Mouse (Mus musculus) erythroblast, embryonic 14.5 days (primary cell): ENCODE measurements around the gene Adam12. TPM values are rescaled to one million over a fixed set of nuclear protein-coding genes. Genes with fewer than 3 reads are reported as not detected.

ENCODE experiments used
- H3K27me3 ChIP-seq: 2 replicates; pipeline ENCODE4 v1.6.1; 2012; ENCODE audit warnings: inconsistent platforms; ENCODE audit not compliant: control insufficient read depth
- H3K36me3 ChIP-seq: 2 replicates; pipeline ENCODE4 v1.6.1; 2012; ENCODE audit warnings: mild to moderate bottlenecking, inconsistent platforms; ENCODE audit not compliant: control insufficient read depth
- H3K4me1 ChIP-seq: 2 replicates; pipeline ENCODE4 v1.6.1; 2012; ENCODE audit warnings: inconsistent platforms; ENCODE audit not compliant: control insufficient read depth
- H3K4me3 ChIP-seq: replicated peaks from 2 replicates; pipeline ENCODE3; 2012; ENCODE audit warnings: moderate library complexity, mild to moderate bottlenecking, inconsistent platforms
- H3K9me3 ChIP-seq: 2 replicates; pipeline ENCODE4 v1.6.1; 2012; ENCODE audit warnings: low read length, inconsistent platforms, mixed read lengths; ENCODE audit not compliant: control insufficient read depth
- GATA1 ChIP-seq: IDR thresholded peaks from 2 replicates; pipeline ENCODE4 v1.6.1; 2012; ENCODE audit warnings: low read length, inconsistent platforms, mixed read lengths
- TAL1 ChIP-seq: IDR thresholded peaks from 3 replicates; pipeline ENCODE4 v1.6.1; 2012; ENCODE audit warnings: low read length, inconsistent platforms, mixed read lengths
- polyA plus RNA-seq: library from polyadenylated mRNA; stranded (reverse); fragments of >175 nt; gene quantifications from 2 replicates; pipeline ENCODE4 v1.2.3, GENCODE M21; 2012

Gene Adam12
- polyA plus RNA-seq, 1 experiment = 0.01 TPM

GRCm38 (mm10) chr7:133921291-133921690 is 310.7 kb downstream of the Adam12 start:
- Histone ChIP-seq H3K4me3 (no peak overlapping the region), H3K4me1 (no peaks in the 10 kb centered on the region), H3K9me3 (no peaks in the 10 kb centered on the region), H3K27me3 (no peaks in the 10 kb centered on the region), H3K36me3 (no peaks in the 10 kb centered on the region)
- TF ChIP-seq TAL1 = no peak
- no peak for TF ChIP-seq GATA1

- TF ChIP-seq TAL1 (no peak), GATA1 (no peak)
- Histone ChIP-seq H3K27me3 (no peaks in the 10 kb centered on the region), H3K4me3 (no peak overlapping the region), H3K36me3 (no peaks in the 10 kb centered on the region), H3K4me1 (no peaks in the 10 kb centered on the region), H3K9me3 (no peaks in the 10 kb centered on the region)
These were observed 311.2 kb downstream of the Adam12 start for GRCm38 (mm10) chr7:133920724-133921123.

DNA sequence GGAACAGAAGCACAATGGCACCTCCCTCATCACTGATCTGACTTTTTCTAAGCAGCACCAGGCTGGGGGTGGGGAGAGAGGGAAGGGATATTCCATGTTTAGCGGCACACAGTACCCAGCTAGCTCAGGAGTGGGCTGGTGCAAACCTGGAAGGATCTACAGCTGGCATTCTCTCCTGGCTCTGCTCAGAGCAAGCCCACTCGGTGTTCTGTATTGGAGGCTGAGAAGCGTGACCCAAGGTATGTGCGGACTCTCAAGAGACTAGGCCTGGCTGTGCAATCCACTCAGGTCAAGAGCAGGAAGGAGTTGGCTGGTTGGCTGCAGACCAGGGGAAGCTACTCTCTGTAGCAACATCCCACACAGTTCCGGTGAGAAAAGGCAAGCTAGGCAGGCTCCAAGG is 312.0 kb downstream of the Adam12 start:
- TF ChIP-seq TAL1 (no peak), GATA1 (no peak)
- Histone ChIP-seq H3K4me1 (no peaks in the 10 kb centered on the region), H3K4me3 (no peak overlapping the region), H3K9me3 (no peaks in the 10 kb centered on the region), H3K36me3 (no peaks in the 10 kb centered on the region), H3K27me3 (no peaks in the 10 kb centered on the region)

DNA sequence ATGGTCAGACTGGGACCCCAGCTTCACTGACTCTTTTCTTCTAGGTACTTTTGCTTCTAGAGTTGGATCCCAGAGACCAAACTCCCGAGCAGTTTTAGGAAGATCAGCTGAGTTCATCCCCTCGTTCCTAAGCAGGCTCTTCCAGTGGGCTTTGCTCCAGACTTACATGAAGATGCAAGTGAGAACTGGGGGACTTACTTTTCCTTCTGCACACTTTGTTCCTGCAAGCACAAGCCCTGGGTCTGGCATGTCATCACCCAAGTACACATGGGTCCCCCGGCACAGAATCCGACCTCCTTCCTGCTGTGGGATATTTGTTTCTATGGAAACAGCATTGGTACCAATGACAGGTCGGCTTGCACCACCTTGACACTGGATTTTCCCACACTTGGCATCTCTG is 312.6 kb downstream of the Adam12 start:
- H3K9me3 ChIP-seq = no peaks in the 10 kb centered on the region
- no peaks in the 10 kb centered on the region for H3K4me1 ChIP-seq
- H3K27me3 ChIP-seq = no peaks in the 10 kb centered on the region
- no peak overlapping the region for H3K4me3 ChIP-seq
- no peaks in the 10 kb centered on the region for H3K36me3 ChIP-seq
- TF ChIP-seq TAL1 = no peak
- TF ChIP-seq GATA1 = no peak

DNA sequence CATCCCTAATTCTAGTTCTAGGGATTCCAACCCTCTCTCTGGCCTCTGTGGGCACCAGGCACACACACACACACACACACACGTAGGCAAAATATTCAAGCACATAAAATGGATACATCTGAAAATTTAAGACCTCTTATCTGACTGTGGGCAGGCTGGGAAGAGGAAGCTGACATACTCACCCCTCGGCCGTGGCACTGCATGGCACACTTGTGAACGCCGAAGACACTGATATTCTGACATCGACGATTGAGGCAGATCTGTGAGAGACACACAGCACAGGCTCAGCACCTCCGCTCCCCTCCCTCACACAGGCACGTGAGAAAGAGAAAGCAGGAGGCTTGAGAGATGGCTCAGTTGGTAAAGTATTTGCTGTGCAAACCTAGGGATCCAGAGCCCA is 315.7 kb downstream of the Adam12 start:
- no peaks in the 10 kb centered on the region for H3K9me3 ChIP-seq
- no peak for TF ChIP-seq GATA1
- H3K36me3 ChIP-seq = no peaks in the 10 kb centered on the region
- no peaks in the 10 kb centered on the region for H3K4me1 ChIP-seq
- no peaks in the 10 kb centered on the region for H3K27me3 ChIP-seq
- H3K4me3 ChIP-seq = no peak overlapping the region

GRCm38 (mm10) chr7:133911881-133912280 is 320.1 kb downstream of the Adam12 start:
- no peak for TF ChIP-seq GATA1
- no peak for TF ChIP-seq TAL1
- Histone ChIP-seq H3K4me1 (no peaks in the 10 kb centered on the region), H3K27me3 (no peaks in the 10 kb centered on the region), H3K9me3 (0 out of 2 replicates have a peak, but pooled peaks cover 2% of the 10 kb centered on the region), H3K36me3 (no peaks in the 10 kb centered on the region), H3K4me3 (no peak overlapping the region)

GRCm38 (mm10) chr7:133909833-133910375 is 322.0 kb downstream of the Adam12 start:
- TF ChIP-seq TAL1 (no peak), GATA1 (no peak)
- Histone ChIP-seq H3K4me1 (no peaks in the 10 kb centered on the region), H3K27me3 (no peaks in the 10 kb centered on the region), H3K36me3 (no peaks in the 10 kb centered on the region), H3K4me3 (no peak overlapping the region), H3K9me3 (0 out of 2 replicates have a peak, but pooled peaks cover 2% of the 10 kb centered on the region)

- Histone ChIP-seq H3K4me3 (no peak overlapping the region), H3K27me3 (no peaks in the 10 kb centered on the region), H3K9me3 (0 out of 2 replicates have a peak, but pooled peaks cover 2% of the 10 kb centered on the region), H3K4me1 (no peaks in the 10 kb centered on the region), H3K36me3 (no peaks in the 10 kb centered on the region)
- no peak for TF ChIP-seq GATA1
- no peak for TF ChIP-seq TAL1
These were observed 323.0 kb downstream of the Adam12 start for GRCm38 (mm10) chr7:133908966-133909365.

- Histone ChIP-seq H3K9me3 (no peaks in the 10 kb centered on the region), H3K4me3 (no peak overlapping the region), H3K27me3 (no peaks in the 10 kb centered on the region), H3K36me3 (no peaks in the 10 kb centered on the region), H3K4me1 (no peaks in the 10 kb centered on the region)
- no peak for TF ChIP-seq TAL1
- TF ChIP-seq GATA1 = no peak
These were observed 332.6 kb downstream of the Adam12 start for GRCm38 (mm10) chr7:133899391-133899790.

DNA sequence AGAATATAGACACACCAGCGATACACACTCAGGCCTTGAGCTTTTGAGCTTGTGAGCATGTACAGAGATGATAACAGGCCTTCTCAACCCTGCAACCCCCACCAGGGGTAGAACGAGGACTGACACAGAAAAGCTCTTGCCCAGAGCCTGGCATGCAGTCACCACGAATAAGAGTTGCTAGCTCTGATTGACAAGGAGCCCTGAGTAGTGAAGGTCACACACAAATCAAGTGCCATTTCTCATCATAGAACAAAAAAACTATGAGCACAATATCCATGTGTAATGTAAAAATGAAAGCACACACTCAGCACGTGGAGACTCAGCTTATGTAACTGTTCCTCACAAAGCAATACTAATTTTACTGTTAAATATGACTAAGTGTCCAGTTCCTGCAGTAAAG is 340.1 kb downstream of the Adam12 start:
- Histone ChIP-seq H3K9me3 (no peaks in the 10 kb centered on the region), H3K4me1 (no peaks in the 10 kb centered on the region), H3K4me3 (no peak overlapping the region), H3K27me3 (no peaks in the 10 kb centered on the region), H3K36me3 (no peaks in the 10 kb centered on the region)
- TF ChIP-seq GATA1 (no peak), TAL1 (no peak)
